In the genomic region with DNA sequence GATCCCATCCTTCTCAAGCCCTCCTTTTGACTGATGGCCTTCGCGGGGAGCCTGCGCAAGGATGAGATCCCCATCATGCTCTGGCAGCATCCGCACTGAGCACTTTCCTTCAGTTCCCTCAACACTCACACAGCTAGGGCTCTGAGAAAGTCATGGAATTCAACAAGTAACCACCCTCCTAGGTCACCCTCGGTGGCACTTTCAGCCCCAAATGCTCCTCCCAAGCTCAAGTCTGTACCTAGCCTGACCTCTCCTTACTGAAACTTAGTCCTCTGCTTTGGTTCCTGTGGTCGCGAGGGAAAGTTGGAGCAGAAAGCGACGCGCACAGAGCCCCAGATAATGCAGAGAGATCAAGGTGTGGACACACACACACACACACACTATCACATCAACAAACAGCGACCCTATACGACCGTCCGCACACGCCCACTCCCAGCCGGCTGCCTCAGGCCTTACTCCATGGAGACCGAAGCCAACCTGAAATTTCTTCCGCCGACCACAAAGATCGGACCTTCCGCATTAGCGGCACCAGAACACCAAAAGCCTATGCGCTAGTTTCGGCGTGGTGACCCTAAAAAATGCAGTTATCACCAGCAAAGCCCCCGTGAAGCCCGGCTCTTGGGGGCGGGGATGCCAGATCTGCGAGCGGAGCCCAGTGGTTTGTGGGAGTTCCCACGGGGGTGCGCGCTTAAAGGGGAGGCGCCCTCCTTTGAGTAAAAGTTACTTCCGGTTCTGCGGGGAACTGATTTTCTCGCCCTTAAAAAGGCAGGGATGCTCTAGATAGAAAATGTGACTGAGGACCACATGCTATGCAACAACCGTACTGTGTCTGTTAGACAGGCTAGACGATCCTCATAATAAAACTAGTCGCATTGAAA, we compare ENCODE assay signal across 8 mouse cellular contexts. TPM values are rescaled to one million over a fixed set of nuclear protein-coding genes. Genes with fewer than 3 reads are reported as not detected.
A peak's percentile ranks its signal among the peaks of the same experiment; 100 is the strongest.
DNase-seq lines count a peak whose midpoint lies in the region; ATAC-seq and TF ChIP-seq lines count a peak whose summit lies in the region.

TSS of gene Zfp974 (minus strand) at position 643 of the 878 bp plus-strand sequence.

- TF ChIP-seq POLR2A in testis, adult 2 months (IDR thresholded peaks at IDR 0.05; ENCODE audit: control insufficient read depth, low read depth, low read length), result peak; percentile 56; the same call in 1 of the 2 replicates

- peak within 1 kb of the TSS; percentile 73 for H3K4me2 ChIP-seq in heart, embryonic 14.5 days (ENCODE audit: low read length)
- H3K4me2 ChIP-seq in liver, postnatal 0 days (ENCODE audit: low read depth, low read length), result peak within 1 kb of the TSS; percentile 87
- peak within 1 kb of the TSS; percentile 82 for H3K4me2 ChIP-seq in neural tube, embryonic 14.5 days (ENCODE audit: low read depth, low read length)

- DNase-seq in CD8-positive naive resting alpha-beta T cell, adult 2 months (ENCODE audit: low read depth in 2 of 2, low spot score in 2 of 2), result peak; percentile 40 to 57
- peak; percentile 91 for DNase-seq in brain, adult 2 months (ENCODE audit: low read depth, low spot score)
- DNase-seq in fibroblast of lung, adult 2 months (ENCODE audit: low read depth), result peak; percentile 23
- DNase-seq in kidney, postnatal 10 days, result peak; percentile 80
- peak; percentile 73 for DNase-seq in liver, postnatal 0 days

- H3K9me3 ChIP-seq in heart, embryonic 14.5 days (ENCODE audit: control insufficient read depth, low read length), result no peaks in the 10 kb centered on the region
- H3K9me3 ChIP-seq in liver, postnatal 0 days (ENCODE audit: low read length), result no peaks in the 10 kb centered on the region
- H3K9me3 ChIP-seq in neural tube, embryonic 14.5 days (ENCODE audit: control insufficient read depth, low read length), result no peaks in the 10 kb centered on the region

- TF ChIP-seq CTCF in liver, postnatal 0 days (IDR thresholded peaks at IDR 0.05; ENCODE audit: low read depth), result no peak
- no peak for TF ChIP-seq CTCF in testis, adult 2 months (IDR thresholded peaks at IDR 0.05; ENCODE audit: control insufficient read depth, insufficient read depth, insufficient replicate concordance, low read depth, low read length)

- no peaks in the 10 kb centered on the region for H3K27me3 ChIP-seq in heart, embryonic 14.5 days (ENCODE audit: control insufficient read depth, insufficient read depth, low read length)
- no peaks in the 10 kb centered on the region for H3K27me3 ChIP-seq in liver, postnatal 0 days (ENCODE audit: insufficient read depth, low read length)
- H3K27me3 ChIP-seq in neural tube, embryonic 14.5 days (ENCODE audit: control insufficient read depth, insufficient read depth, low read length), result no peaks in the 10 kb centered on the region
- H3K27me3 ChIP-seq in testis, adult 2 months (ENCODE audit: control insufficient read depth, insufficient read depth, low read length), result no peaks in the 10 kb centered on the region

- peak within 1 kb of the TSS in 1 of 2 experiments; percentile 48; a peak in 1 of 4 replicates for H3K27ac ChIP-seq in heart, embryonic 14.5 days (replicated peaks in 1 of 2; ENCODE audit: control insufficient read depth in 1 of 2, insufficient read depth in 1 of 2, low read depth in 2 of 2, low read length in 2 of 2)
- 0 out of 2 replicates have a peak within 1 kb of the TSS, but pooled peaks have one; percentile 3 for H3K27ac ChIP-seq in liver, postnatal 0 days (ENCODE audit: low read depth)
- H3K27ac ChIP-seq in neural tube, embryonic 14.5 days (ENCODE audit: low read depth, low read length), result peak within 1 kb of the TSS; percentile 67
- H3K27ac ChIP-seq in testis, adult 2 months (ENCODE audit: control insufficient read depth, insufficient read depth, low read depth, low read length), result peak within 1 kb of the TSS; percentile 62

- peak within 1 kb of the TSS; percentile 82 for H3K9ac ChIP-seq in heart, embryonic 14.5 days (ENCODE audit: low read length)
- peak within 1 kb of the TSS; percentile 69 for H3K9ac ChIP-seq in liver, postnatal 0 days (replicated peaks)
- peak within 1 kb of the TSS; percentile 65 for H3K9ac ChIP-seq in neural tube, embryonic 14.5 days (replicated peaks; ENCODE audit: low read depth, low read length)

- peaks cover 16% of the 10 kb centered on the region for H3K36me3 ChIP-seq in heart, embryonic 14.5 days (ENCODE audit: control insufficient read depth, insufficient read depth, low read length)
- H3K36me3 ChIP-seq in liver, postnatal 0 days (replicated peaks; ENCODE audit: insufficient read depth, low read length), result no peaks in the 10 kb centered on the region
- no peaks in the 10 kb centered on the region; the same call in 1 of the 2 replicates for H3K36me3 ChIP-seq in neural tube, embryonic 14.5 days (ENCODE audit: control insufficient read depth, insufficient read depth, low read length)
- no peaks in the 10 kb centered on the region for H3K36me3 ChIP-seq in testis, adult 2 months (ENCODE audit: control insufficient read depth, insufficient read depth, low read length)

- peak within 1 kb of the TSS; percentile 71 to 73 for H3K4me3 ChIP-seq in heart, embryonic 14.5 days (ENCODE audit: control insufficient read depth in 1 of 2, insufficient read depth in 1 of 2, low read depth in 1 of 2, low read length in 2 of 2)
- peak within 1 kb of the TSS; percentile 62 for H3K4me3 ChIP-seq in liver, postnatal 0 days (ENCODE audit: low read depth, low read length)
- peak within 1 kb of the TSS; percentile 59 for H3K4me3 ChIP-seq in neural tube, embryonic 14.5 days (ENCODE audit: low read depth, low read length)
- H3K4me3 ChIP-seq in testis, adult 2 months (ENCODE audit: control insufficient read depth, low read depth, low read length), result peak within 1 kb of the TSS; percentile 88

- peak; percentile 47; the same call in 1 of the 2 replicates for ATAC-seq in heart, embryonic 14.5 days (ENCODE audit: insufficient number of reproducible peaks, insufficient read depth, low FRiP score, low read depth)
- ATAC-seq in liver, postnatal 0 days, result peak; percentile 80
- peak; percentile 91 for ATAC-seq in neural tube, embryonic 14.5 days (ENCODE audit: low read depth)

- 4% methylated on average over 40 of the region's 40 CpGs for WGBS in heart, embryonic 14.5 days
- 6% methylated on average over 40 of the region's 40 CpGs for WGBS in liver, postnatal 0 days (ENCODE audit: insufficient replicate concordance)
- 4% methylated on average over 40 of the region's 40 CpGs for WGBS in neural tube, embryonic 14.5 days

- TF ChIP-seq EP300 in liver, postnatal 0 days (IDR thresholded peaks at IDR 0.05; ENCODE audit: low read depth), result no peak

- peaks cover 0 to 6% of the 10 kb centered on the region in 2 experiments; a peak in 3 of 4 replicates for H3K4me1 ChIP-seq in heart, embryonic 14.5 days (ENCODE audit: control insufficient read depth in 2 of 2, insufficient read depth in 2 of 2, low read length in 2 of 2)
- H3K4me1 ChIP-seq in liver, postnatal 0 days (ENCODE audit: insufficient read depth), result peaks cover 7% of the 10 kb centered on the region
- peaks cover 7% of the 10 kb centered on the region for H3K4me1 ChIP-seq in neural tube, embryonic 14.5 days (ENCODE audit: control insufficient read depth, insufficient read depth, low read length)
- no peaks in the 10 kb centered on the region for H3K4me1 ChIP-seq in testis, adult 2 months (ENCODE audit: control insufficient read depth, insufficient read depth, low read length)

RNA-seq across cellular contexts. Expression of gene Zfp974, which starts in this region (rescaled TPM):
- 8.3 and 9.5 TPM in 2 replicates for polyA plus RNA-seq in heart, embryonic 14.5 days (2014; fragmentation: Nextera tagmentation; extraction: Ambion mirVana)
- 0.95 and 1.2 TPM in 2 replicates for polyA plus RNA-seq in liver, postnatal 0 days (2015; fragmentation: Nextera tagmentation; extraction: Ambion mirVana)
- polyA plus RNA-seq in neural tube, embryonic 14.5 days (2014; fragmentation: Nextera tagmentation; extraction: Ambion mirVana), result 17.3 and 19.1 TPM in 2 replicates
- 10.0 and 15.4 TPM in 2 replicates for polyA plus RNA-seq in testis, adult 2 months (2012; rRNA removed)

Comparison
In these comparisons a context has a peak if more than half of its experiments do, and no peak if none do; other contexts are left out.
1. DNase-seq: peak in every context shown above with its lines; median percentile 91 in brain, adult 2 months; 80 in kidney, postnatal 10 days; 73 in liver, postnatal 0 days; 48 in CD8-positive naive resting alpha-beta T cell, adult 2 months; 23 in fibroblast of lung, adult 2 months.